Mouse (Mus musculus) right cerebral cortex, postnatal 36 days (tissue): ENCODE results near the gene Cirbp.

ENCODE experiments used
- DNase-seq, 2 experiments: peaks; one replicate each; pipeline ENCODE4 v3.0.0; 2022; ENCODE audit warnings: low spot score in 2 of 2, mixed read lengths in 1 of 2

The Cirbp gene

DNA sequence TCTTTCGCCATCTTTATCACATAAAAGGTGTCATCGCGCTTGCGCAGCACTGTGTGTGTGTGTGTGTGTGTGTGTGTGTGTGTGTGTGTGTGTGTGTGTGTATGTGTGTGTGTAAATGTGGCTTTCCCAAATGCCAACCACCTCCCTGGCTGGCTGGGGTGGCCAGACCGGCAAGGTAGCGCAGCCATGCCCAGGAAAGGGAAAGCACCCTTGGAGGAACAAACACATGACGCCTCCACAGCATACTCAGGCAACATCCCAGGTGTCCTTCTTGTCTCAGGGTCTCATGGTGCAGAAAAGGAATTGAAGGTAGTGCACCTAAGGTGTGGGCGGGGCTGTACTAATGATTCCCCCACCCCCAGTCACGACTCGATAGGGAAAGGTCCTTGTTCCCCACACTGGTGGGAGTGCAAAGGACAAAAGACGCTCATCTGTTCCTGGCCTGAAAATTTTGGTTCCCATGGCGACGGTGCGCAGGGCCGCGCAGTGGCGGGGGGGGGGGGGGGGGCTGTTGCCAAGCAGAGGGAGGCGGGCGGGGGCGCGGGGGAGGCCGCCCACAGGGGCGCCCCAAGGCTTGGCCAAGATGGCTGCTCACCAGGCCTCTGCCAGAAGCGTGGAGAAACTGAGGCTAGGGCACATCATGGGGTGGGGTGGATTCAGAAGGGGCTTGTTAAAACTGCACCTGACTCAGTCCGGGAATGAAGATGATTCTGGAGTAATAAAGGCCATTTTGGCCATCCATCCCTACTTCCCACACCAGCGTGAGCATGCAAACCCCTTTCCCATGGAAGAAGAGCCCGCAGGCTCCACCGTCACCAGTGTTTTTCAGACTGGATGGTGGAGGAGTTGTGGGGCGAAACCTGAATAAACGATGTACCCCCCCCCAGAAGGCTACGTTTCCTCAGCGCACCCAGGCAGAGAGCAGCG lies 27.9 kb upstream of the Cirbp start:
- no peak for DNase-seq

GRCm38 (mm10) chr10:80138553-80139438 lies 27.0 kb upstream of the Cirbp start, which contains the start of gene Atp5d:
TSS of gene Atp5d (plus strand) at chr10:80138632.
- DNase-seq: no peak

- no peak for DNase-seq
These were observed 26.4 kb upstream of the Cirbp start for GRCm38 (mm10) chr10:80139439-80139775.

DNA sequence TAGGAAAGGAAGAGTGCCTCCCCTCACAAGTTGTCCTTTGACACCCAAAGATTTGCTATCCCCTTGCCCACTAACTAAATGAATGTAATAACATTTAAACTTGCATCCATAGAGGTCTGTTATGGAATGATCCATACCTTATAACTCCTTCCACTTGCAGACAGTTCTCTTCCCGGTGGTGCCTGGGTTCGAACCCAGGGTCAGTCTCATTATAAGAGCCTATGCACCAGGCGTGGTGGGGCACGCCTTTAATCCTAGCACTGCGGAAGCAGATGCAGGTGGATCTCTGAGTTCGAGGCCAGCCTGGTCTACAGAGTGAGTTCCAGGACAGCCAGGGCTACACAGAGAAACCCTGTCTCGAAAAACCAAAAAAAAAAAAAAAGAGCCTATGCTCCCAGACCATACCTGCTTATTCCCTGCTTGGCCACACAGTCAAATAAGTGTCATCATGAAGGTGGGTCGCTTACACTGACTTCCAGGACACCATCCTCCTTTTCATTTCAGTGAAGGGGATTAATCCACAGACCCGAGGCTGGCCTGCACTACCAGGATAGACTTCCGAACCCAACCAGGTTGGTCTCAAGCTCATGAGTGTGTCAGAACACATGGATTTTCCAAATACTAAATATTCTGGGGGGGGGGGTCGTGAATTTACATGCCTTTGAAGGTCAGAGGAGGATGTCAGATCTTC lies 25.7 kb upstream of the Cirbp start:
- DNase-seq: no peak

GRCm38 (mm10) chr10:80140666-80141035 lies 25.1 kb upstream of the Cirbp start, which contains the start of gene Cbarp:
TSS of gene Cbarp (minus strand) at chr10:80140835.
- DNase-seq: no peak

- DNase-seq: peak; percentile 97 to 98
These were observed 24.5 kb upstream of the Cirbp start for GRCm38 (mm10) chr10:80141243-80141642.

GRCm38 (mm10) chr10:80141786-80142529 lies 23.8 kb upstream of the Cirbp start:
- DNase-seq: peak; percentile 93 to 96

- DNase-seq: no peak
These were observed 23.3 kb upstream of the Cirbp start for GRCm38 (mm10) chr10:80142530-80142925.

DNA sequence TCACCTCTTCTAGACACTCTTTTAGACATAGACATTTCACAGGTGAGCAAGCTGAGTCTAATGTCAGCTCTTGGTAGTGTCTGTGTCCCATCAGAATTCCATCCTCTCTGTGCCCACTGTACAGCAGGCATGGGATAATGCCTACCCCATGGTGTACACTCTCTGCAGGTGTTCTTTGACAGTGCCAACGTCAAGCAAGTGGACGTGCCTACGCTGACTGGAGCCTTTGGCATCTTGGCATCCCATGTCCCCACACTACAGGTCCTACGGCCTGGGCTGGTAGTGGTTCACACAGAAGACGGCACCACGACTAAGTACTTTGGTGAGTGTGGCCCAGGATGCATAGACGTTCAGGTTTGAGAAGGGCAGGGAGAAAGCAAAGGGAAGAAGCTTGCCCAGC lies 22.1 kb upstream of the Cirbp start:
- no peak for DNase-seq

GRCm38 (mm10) chr10:80144159-80144558 lies 21.6 kb upstream of the Cirbp start:
- DNase-seq: no peak

DNA sequence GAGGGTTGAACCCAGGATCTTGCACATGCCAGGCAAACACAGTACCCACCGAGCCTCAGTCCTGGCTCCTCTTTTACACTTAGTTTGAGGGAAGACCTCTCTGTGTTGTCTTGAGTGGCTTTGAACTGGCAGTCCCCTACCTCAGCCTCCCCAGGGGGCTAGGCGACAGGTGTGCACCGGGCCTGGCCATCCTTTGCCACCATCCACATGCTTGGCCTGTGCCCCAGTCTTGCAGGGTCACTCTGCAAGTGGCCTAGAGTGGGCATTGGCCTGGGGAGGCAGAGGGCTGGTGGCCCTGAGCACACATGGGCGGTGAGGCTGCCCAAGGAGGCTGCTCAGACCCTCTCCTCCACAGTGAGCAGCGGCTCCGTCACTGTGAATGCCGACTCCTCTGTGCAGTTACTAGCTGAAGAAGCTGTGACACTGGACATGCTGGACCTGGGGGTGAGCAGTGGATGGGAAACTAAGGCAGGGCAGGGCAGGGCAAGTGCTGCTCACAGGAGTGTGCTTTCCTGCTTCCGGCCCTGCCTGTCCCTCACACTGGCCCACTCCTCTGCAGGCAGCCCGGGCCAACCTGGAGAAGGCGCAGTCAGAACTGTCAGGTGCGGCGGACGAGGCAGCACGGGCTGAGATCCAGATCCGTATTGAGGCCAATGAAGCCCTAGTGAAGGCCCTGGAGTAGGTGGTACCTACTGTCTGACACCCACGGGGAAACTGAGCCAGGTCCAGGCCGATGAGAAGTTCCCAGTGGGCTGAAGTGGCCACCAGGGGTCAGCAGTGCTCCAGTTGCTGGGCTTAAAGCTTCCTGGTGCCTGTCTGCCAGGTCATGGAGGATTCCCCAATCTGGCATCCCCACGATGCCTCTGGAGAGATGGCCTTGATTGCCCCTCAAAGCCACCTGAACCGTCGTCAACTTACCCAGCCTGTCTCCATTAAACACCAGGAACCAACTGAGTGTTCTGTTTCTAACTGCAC lies 20.6 kb upstream of the Cirbp start:
- no peak for DNase-seq

DNA sequence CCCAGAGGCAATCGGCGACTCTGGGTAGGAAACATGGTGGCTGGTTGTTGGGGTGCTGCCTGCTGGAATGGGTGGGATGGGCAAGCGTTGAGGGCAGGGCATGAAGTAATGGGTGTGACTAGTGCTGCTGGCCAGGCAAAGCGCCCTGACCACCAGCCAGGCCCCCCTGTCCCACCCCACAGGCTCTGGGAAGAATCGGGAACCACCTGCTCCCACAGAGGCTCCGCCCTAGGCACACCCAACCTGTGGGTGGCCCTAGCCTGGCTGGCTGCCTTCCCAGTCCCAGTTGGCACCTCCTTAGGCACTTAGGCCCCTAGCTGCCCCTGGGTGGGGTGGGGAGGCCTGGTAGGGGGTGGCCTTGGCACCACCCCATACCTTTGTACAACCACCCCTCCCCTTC lies 19.9 kb upstream of the Cirbp start:
- DNase-seq: no peak

DNA sequence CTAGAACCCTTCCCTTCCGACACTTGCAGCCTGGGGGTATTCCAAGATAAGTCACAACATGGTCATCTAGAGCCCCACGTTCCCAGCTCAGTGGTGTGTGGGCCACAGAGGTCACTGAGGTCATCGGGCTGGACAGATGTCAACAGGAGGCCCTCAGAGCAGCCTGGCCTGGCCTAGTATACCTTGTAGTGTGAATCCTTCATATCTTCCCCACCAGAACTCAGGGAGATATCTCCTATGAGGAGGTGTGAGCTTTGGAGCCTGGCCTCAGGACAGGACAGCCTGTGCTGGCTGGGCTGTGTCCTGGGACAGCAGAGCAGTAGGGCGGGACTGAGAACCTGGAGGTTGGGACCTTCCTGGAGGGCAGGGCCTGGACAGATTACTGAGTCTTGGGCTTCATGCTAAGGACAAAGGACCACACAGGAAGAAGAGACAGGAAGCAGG lies 19.2 kb upstream of the Cirbp start:
- DNase-seq: no peak

DNA sequence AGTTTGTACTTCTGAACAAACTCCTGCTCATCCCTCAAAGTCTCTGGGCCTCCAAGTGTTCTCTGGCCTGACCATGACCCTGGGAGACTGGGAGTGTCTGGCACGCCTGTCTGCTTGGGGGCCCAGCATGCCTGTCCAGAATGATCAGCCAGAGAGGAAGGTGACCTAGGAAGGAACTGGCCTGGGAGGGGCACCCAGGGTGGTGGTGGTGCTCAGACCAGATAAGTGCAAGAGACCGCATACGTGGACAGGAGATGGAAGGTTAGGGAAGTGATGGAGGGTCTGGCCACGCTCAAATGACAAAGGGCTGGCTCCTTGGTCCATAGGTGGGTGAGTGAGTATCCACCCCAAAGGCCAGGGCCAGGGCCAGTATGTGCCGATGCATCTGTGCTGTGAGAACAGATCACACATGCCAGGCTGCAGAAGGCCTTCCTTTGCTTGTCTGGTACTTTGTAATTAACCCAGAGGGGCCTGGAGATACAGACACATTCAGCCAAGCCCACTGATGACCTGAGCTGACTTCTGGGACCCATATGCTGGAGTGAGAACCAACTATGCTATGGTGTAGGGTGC lies 18.6 kb upstream of the Cirbp start:
- DNase-seq: no peak

DNA sequence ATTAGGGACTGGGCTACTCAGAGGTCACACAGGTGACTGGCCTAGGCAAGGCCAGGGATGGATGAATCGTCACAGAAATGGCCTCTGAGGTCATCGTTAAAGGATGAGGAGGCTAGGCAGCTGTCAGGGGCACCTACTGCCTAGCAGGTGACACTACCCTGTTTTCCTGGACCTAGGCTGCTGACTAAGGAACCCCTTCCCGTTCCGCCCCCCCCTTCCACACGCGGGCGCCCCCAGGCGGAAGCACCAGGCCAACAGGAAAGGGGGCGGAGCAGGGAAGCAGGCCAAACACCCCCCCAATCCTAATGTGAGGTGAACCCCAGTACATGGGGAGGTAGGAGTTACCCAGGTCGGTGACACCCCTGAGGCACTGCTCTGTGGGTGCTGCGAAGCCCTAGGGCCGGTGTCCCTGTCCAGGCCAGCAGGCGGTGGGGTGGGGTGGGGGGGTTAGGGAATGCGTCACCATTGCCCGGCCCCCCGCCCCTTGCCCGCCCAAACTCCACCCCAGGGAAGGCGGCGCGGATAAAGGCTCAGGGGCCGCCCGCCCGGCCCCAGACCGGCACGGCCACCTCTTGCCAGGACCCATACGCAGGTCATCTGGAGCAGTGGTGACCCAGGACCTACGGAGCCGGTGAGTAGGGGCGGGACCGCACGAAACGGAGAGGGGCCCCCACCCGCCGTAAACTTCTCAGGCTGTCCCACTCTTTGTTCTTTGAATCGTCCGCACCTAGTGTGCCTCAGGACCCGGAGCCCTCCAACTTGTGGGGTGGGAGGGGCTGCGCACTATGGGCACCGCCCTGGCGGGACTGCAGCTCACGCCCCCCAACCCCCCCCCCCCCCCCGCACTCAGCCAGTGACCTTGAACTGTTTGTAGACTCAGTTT lies 17.8 kb upstream of the Cirbp start, which contains the start of gene Midn:
Midn (plus strand) TSS at position 554 of the 883 bp plus-strand sequence.
- DNase-seq: no peak

DNA sequence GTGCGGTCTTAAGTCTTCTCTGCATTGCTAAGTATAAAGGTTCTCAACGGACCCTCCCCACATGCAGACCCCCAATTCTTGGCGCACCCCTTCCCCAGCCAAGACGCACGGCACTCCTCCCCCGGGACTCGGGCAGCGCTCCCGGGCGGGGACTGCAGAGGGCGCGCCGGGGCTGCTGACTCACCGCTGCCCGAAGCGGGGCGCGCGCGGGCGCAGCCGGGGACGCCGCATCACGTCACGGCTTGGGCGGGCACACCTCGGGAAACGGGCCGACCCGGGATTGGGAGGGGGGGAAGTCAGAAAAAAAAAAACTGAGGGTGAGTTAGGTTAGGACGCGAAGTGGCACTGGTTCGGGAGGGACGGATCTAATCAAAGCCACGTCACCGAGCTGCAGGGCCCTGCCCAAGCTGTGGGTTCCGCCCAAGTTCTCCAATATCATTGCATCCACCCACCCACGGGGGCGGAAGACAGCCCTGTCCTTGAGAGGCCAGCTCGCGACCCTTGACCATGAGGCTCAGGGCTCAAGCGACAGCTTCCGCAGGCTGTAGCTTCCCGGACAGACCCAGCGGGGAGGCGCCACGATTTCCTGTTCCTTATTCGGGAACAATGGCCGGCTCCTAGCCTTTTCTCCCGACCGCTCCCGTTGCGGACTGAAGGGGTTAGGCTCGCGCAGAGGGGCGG lies 17.0 kb upstream of the Cirbp start:
- DNase-seq: peak; percentile 85 to 89

DNA sequence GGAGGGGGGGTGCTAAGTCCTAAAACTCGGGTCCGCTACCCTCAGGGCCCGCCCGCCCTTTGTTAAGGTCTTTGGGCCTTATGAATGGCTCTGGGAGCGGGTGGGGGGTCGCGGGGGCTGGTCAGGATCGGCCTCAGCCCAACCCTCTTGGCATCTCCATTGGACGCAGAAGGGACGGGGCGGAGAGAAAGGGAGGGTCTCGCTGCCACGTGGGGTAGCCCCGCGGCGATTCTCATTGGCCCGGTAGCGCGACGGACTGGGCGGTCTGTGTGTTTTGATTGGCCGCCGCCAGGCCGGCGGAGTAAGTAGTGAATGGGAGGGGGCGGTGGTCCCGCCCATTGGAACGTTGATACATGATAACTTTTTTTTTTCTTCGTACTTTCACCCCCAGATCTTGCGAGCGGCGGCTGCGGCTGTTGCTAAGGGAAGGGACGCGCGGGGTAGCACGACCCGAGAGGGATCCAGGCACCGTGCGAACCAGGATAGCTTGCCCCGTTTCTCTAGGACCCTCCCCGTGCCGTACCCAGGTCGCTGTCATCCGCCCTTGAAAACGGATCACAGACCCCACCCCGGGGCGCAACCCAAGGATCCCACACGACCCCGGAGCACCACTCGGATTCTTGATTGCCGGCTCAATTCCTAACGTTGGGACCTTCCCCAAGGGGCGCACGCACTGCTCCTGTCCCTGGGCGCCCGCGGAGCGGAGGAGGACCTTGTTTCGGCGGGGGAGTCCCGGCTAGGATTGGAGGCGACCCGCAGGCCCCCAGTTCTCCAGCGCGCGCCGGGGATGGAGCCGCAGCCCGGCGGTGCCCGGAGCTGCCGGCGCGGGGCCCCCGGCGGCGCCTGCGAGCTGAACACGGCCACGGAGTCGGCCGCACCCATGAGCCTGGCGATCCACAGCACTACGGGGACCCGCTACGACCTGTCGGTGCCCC lies 16.2 kb upstream of the Cirbp start:
- peak; percentile 98 for DNase-seq
